16 mouse cellular contexts compared by ENCODE assay signal in the genomic region with DNA sequence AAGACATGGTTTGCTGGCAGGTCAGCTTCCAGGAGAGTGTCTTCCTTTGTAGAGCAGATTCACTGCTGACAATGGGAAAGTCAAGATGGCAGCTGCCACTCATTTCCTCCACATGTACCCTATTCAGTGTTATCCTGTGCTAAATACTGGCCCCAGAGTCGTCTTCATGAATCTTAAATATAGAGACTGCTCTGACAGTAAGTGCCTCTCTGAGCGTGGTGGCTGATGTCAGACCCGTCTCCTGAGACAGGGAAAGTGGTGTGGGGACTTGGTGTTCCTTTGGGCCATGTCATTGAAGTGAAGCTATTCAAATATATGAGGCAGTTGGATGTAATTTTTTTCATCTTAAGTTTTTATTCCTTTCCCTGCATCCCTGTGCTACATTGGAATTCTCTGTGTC.
"Had no signal": no experiment of that assay in that cellular context is flagged by ENCODE, and none has a peak within 500 bp of the region (broad histone marks: within the 10 kb centered on the region; RNA-seq: fewer than 3 reads in every experiment).

No protein-coding gene starts in this region.

- H3K36me3 ChIP-seq: stomach, embryonic 15.5 days had no signal

- H3K9ac ChIP-seq: neural tube, embryonic 13.5 days; neural tube, embryonic 15.5 days; stomach, embryonic 15.5 days had no signal

- H3K27ac ChIP-seq: neural tube, embryonic 13.5 days; neural tube, embryonic 15.5 days; stomach, embryonic 15.5 days; stomach, postnatal 0 days had no signal

- H3K4me3 ChIP-seq: neural tube, embryonic 13.5 days; neural tube, embryonic 15.5 days; stomach, embryonic 15.5 days had no signal

- H3K27me3 ChIP-seq: neural tube, embryonic 13.5 days; neural tube, embryonic 15.5 days; stomach, embryonic 15.5 days had no signal

- DNase-seq: retina, postnatal 1 day; right cerebral cortex, adult 18-20 months; right cerebral cortex, postnatal 14 days; right cerebral cortex, postnatal 25 days; right cerebral cortex, postnatal 4 days; spleen, adult 18-20 months; thymus, adult 18-20 months; thymus, adult 2 months; thymus, postnatal 14 days; thymus, postnatal 25 days; thymus, postnatal 36 days; thymus, postnatal 4 days had no signal

- H3K9me3 ChIP-seq: neural tube, embryonic 13.5 days; neural tube, embryonic 15.5 days; stomach, embryonic 15.5 days had no signal

- H3K4me2 ChIP-seq: neural tube, embryonic 13.5 days; neural tube, embryonic 15.5 days; stomach, embryonic 15.5 days had no signal
